ENCODE assay signal across 35 mouse cellular contexts in the genomic region with DNA sequence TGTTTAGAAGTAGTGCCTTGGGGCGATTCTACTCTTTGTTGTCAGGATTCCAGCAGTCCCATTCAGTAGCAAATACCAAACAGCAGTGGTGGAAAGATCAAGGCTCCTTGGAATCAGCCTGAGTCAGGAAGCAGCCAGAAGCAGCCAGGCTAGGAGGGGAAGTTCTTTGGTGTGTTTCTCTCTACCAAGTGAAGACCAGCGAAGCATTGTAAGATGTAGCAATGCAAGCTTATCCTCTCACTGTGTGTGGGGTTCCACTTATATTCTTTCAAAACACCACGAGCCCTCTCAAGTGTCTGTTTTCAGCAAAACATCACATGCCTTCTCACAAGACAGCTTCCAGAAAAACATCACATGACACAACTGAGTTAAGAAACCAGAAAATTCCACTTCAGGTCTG. TPM values are rescaled to one million over a fixed set of nuclear protein-coding genes. Genes with fewer than 3 reads are reported as not detected.
DNase-seq lines count a peak whose midpoint lies in the region; ATAC-seq lines count a peak whose summit lies in the region.
"Had no signal": no experiment of that assay in that cellular context is flagged by ENCODE, and none has a peak within 500 bp of the region (broad histone marks: within the 10 kb centered on the region; RNA-seq: fewer than 3 reads in every experiment).

No protein-coding gene starts in this region.

- no peak for ATAC-seq in heart, embryonic 12.5 days (ENCODE audit: insufficient number of reproducible peaks, low FRiP score)
- ATAC-seq in liver, embryonic 11.5 days (replicated peaks; ENCODE audit: low FRiP score), result no peak
- ATAC-seq: CD4-positive, CD25-positive, alpha-beta regulatory T cell, adult 4 months; forebrain, embryonic 14.5 days; forebrain, postnatal 0 days; hindbrain, postnatal 0 days; inflammation-experienced regulatory T-cells, adult 6 months; intestine, embryonic 16.5 days had no signal

- 72% methylated on average over 3 of the region's 3 CpGs for WGBS in heart, embryonic 12.5 days
- 86% methylated on average over 3 of the region's 3 CpGs for WGBS in liver, embryonic 11.5 days

- H3K4me3 ChIP-seq in heart, embryonic 12.5 days, result no peak overlapping the region
- no peak overlapping the region for H3K4me3 ChIP-seq in liver, embryonic 11.5 days (ENCODE audit: low read depth, low read length)
- H3K4me3 ChIP-seq: embryonic facial prominence, embryonic 10.5 days; embryonic facial prominence, embryonic 13.5 days; erythroblast, embryonic 14.5 days; gastrocnemius, adult 2 months had no signal

- H3K4me1 ChIP-seq in heart, embryonic 12.5 days (replicated peaks), result no peaks in the 10 kb centered on the region
- no peaks in the 10 kb centered on the region for H3K4me1 ChIP-seq in liver, embryonic 11.5 days (replicated peaks; ENCODE audit: control insufficient read depth, insufficient read depth, low read length)
- H3K4me1 ChIP-seq: embryonic facial prominence, embryonic 10.5 days; embryonic facial prominence, embryonic 13.5 days had no signal

- H3K27ac ChIP-seq in heart, embryonic 12.5 days (ENCODE audit: poor library complexity, severe bottlenecking), result no peak overlapping the region
- no peak overlapping the region for H3K27ac ChIP-seq in liver, embryonic 11.5 days (ENCODE audit: low read depth, low read length)
- H3K27ac ChIP-seq: embryonic facial prominence, embryonic 10.5 days; embryonic facial prominence, embryonic 13.5 days; gastrocnemius, adult 2 months; hindbrain, embryonic 14.5 days; hindbrain, postnatal 0 days had no signal

- no peaks in the 10 kb centered on the region for H3K36me3 ChIP-seq in heart, embryonic 12.5 days
- H3K36me3 ChIP-seq in liver, embryonic 11.5 days (ENCODE audit: control insufficient read depth, insufficient read depth, low read length), result no peaks in the 10 kb centered on the region
- H3K36me3 ChIP-seq: embryonic facial prominence, embryonic 10.5 days; embryonic facial prominence, embryonic 13.5 days; G1E had no signal

- H3K4me2 ChIP-seq in heart, embryonic 12.5 days, result no peak overlapping the region
- H3K4me2 ChIP-seq in liver, embryonic 11.5 days, result no peak overlapping the region
- H3K4me2 ChIP-seq: embryonic facial prominence, embryonic 13.5 days; hindbrain, embryonic 14.5 days had no signal

- H3K9me3 ChIP-seq in heart, embryonic 12.5 days (replicated peaks), result peaks cover 12% of the 10 kb centered on the region
- no peaks in the 10 kb centered on the region; the same call in 1 of the 2 replicates for H3K9me3 ChIP-seq in liver, embryonic 11.5 days (ENCODE audit: control insufficient read depth, low read length)
- H3K9me3 ChIP-seq: G1E had no signal

- no peaks in the 10 kb centered on the region for H3K27me3 ChIP-seq in heart, embryonic 12.5 days (replicated peaks)
- no peaks in the 10 kb centered on the region for H3K27me3 ChIP-seq in liver, embryonic 11.5 days (replicated peaks; ENCODE audit: control insufficient read depth, insufficient read depth, low read length)
- H3K27me3 ChIP-seq: embryonic facial prominence, embryonic 13.5 days had no signal

- no peak overlapping the region for H3K9ac ChIP-seq in heart, embryonic 12.5 days
- H3K9ac ChIP-seq in liver, embryonic 11.5 days (ENCODE audit: low read depth, low read length), result no peak overlapping the region
- H3K9ac ChIP-seq: embryonic facial prominence, embryonic 13.5 days; forebrain, postnatal 0 days; hindbrain, embryonic 14.5 days had no signal

- DNase-seq in 3T3-L1 (ENCODE audit: low read depth, low spot score) (peak; percentile 14), ES-CJ7 (ENCODE audit: low read depth, low spot score) (peak; percentile 28), ZHBTc4 (ENCODE audit: low read depth, low spot score) (peak; percentile 42)
- peak; percentile 3 for DNase-seq in fibroblast of lung, adult 2 months (ENCODE audit: low read depth)
- no peak for DNase-seq in left cerebral cortex, adult 11 months (ENCODE audit: low spot score)
- no peak for DNase-seq in liver, embryonic 11.5 days (ENCODE audit: low spot score)
- DNase-seq: adrenal gland, adult 2 months; adrenal gland, postnatal 14 days; cerebellum, adult 11-12 months; cerebellum, adult 8-10 months; cerebellum, postnatal 10 days; cerebellum, postnatal 36 days; embryo, embryonic 11 days; forebrain, postnatal 0 days; gastrocnemius, adult 2 months; gastrocnemius, postnatal 14 days; heart, adult 18-20 months; heart, postnatal 36 days; kidney, adult 18-20 months had no signal

RNA-seq across cellular contexts. Expression of a gene that starts 8.4 kb away (rescaled TPM):
- polyA plus RNA-seq in heart, embryonic 12.5 days (2016; fragmentation: Nextera tagmentation; extraction: Ambion mirVana), result 0.82 and 1.8 TPM in 2 replicates
- polyA plus RNA-seq in liver, embryonic 11.5 days (2014; fragmentation: Nextera tagmentation; extraction: Ambion mirVana), result not detected in 2 replicates
- polyA plus RNA-seq: adrenal gland, adult 2 months; brain, embryonic 14.5 days; CD4-positive, CD25-positive, alpha-beta regulatory T cell, adult 4 months; cortical plate, adult 2 months; embryonic facial prominence, embryonic 10.5 days; embryonic facial prominence, embryonic 13.5 days; erythroblast, embryonic 14.5 days; forebrain, embryonic 11.5 days; forebrain, embryonic 14.5 days; forebrain, postnatal 0 days; frontal cortex, adult 2 months; G1E; hindbrain, embryonic 11.5 days; hindbrain, embryonic 14.5 days; hindbrain, postnatal 0 days; inflammation-experienced regulatory T-cells, adult 6 months; intestine, embryonic 16.5 days had no signal

Comparison
In these comparisons a context has a peak if more than half of its experiments do, and no peak if none do; other contexts are left out.
1. DNase-seq: peak in 3T3-L1 (single experiment), ES-CJ7 (single experiment), ZHBTc4 (single experiment) and fibroblast of lung, adult 2 months (single experiment); none in left cerebral cortex, adult 11 months (single experiment) and liver, embryonic 11.5 days (single experiment).